Mouse (Mus musculus): Measurements from ENCODE around the gene Ifna7. TPM values are rescaled to one million over a fixed set of nuclear protein-coding genes. Genes with fewer than 3 reads are reported as not detected.
"Not testable (repeated sequence)": the region's sequence is repeated elsewhere in the genome, so short reads cannot be mapped to it uniquely, and the experiment has no call there.

Gene Ifna7
- polyA plus RNA-seq (2015; fragmentation: Nextera tagmentation; extraction: Ambion mirVana) = not detected in 2 replicates

GRCm38 (mm10) chr4:88815928-88816327 is at the start of gene Ifna7:
Gene Ifna7 (plus strand): TSS chr4:88816228.
- 66% methylated on average over 3 of the region's 3 CpGs for WGBS

GRCm38 (mm10) chr4:88773534-88773933 is 42.5 kb upstream of the Ifna7 start, which contains the start of gene Gm13290:
Gene Gm13290 (plus strand): TSS chr4:88773834.
- H3K4me2 ChIP-seq (ENCODE audit: low read depth, low read length); H3K27me3 ChIP-seq (replicated peaks; ENCODE audit: control insufficient read depth, insufficient read depth, low read length); H3K4me1 ChIP-seq (ENCODE audit: control insufficient read depth, insufficient read depth, low read length); H3K27ac ChIP-seq (ENCODE audit: low read length); H3K4me3 ChIP-seq (ENCODE audit: low read length); ATAC-seq; H3K9me3 ChIP-seq (ENCODE audit: control insufficient read depth, low read length); H3K36me3 ChIP-seq (ENCODE audit: control insufficient read depth, insufficient read depth, low read length); H3K9ac ChIP-seq (ENCODE audit: low read depth, low read length): not testable (repeated sequence)
- no CpG with 5 or more reads among the region's 32 CpGs for WGBS

More at GRCm38 (mm10) chr4:88815928-88816327, at the start of gene Ifna7:
- no peaks in the 10 kb centered on the region for H3K4me1 ChIP-seq (ENCODE audit: control insufficient read depth, insufficient read depth, low read length)
- no peaks in the 10 kb centered on the region for H3K27me3 ChIP-seq (replicated peaks; ENCODE audit: control insufficient read depth, insufficient read depth, low read length)
- no peak for ATAC-seq
- no peaks in the 10 kb centered on the region for H3K36me3 ChIP-seq (ENCODE audit: control insufficient read depth, insufficient read depth, low read length)
- H3K27ac ChIP-seq (ENCODE audit: low read length) = no peak within 1 kb of the TSS
- no peaks in the 10 kb centered on the region for H3K9me3 ChIP-seq (ENCODE audit: control insufficient read depth, low read length)
- no peak within 1 kb of the TSS for H3K4me2 ChIP-seq (ENCODE audit: low read depth, low read length)
- H3K4me3 ChIP-seq (ENCODE audit: low read length) = no peak within 1 kb of the TSS
- H3K9ac ChIP-seq (ENCODE audit: low read depth, low read length) = no peak within 1 kb of the TSS

GRCm38 (mm10) chr4:88776622-88777021 is 39.4 kb upstream of the Ifna7 start, which contains the start of gene Gm13289:
Gene Gm13289 (plus strand): TSS chr4:88776922.
- H3K27ac ChIP-seq (ENCODE audit: low read length); H3K4me2 ChIP-seq (ENCODE audit: low read depth, low read length); H3K36me3 ChIP-seq (ENCODE audit: control insufficient read depth, insufficient read depth, low read length); ATAC-seq; H3K4me1 ChIP-seq (ENCODE audit: control insufficient read depth, insufficient read depth, low read length); H3K4me3 ChIP-seq (ENCODE audit: low read length); H3K27me3 ChIP-seq (replicated peaks; ENCODE audit: control insufficient read depth, insufficient read depth, low read length); H3K9ac ChIP-seq (ENCODE audit: low read depth, low read length); H3K9me3 ChIP-seq (ENCODE audit: control insufficient read depth, low read length): not testable (repeated sequence)
- WGBS = no CpG with 5 or more reads among the region's 29 CpGs

GRCm38 (mm10) chr4:88779550-88779949 is 36.5 kb upstream of the Ifna7 start, which contains the start of gene Gm13272:
Gene Gm13272 (plus strand): TSS chr4:88779850.
- H3K4me3 ChIP-seq (ENCODE audit: low read length); H3K27me3 ChIP-seq (replicated peaks; ENCODE audit: control insufficient read depth, insufficient read depth, low read length); H3K9ac ChIP-seq (ENCODE audit: low read depth, low read length); H3K9me3 ChIP-seq (ENCODE audit: control insufficient read depth, low read length); H3K4me2 ChIP-seq (ENCODE audit: low read depth, low read length); H3K4me1 ChIP-seq (ENCODE audit: control insufficient read depth, insufficient read depth, low read length); H3K36me3 ChIP-seq (ENCODE audit: control insufficient read depth, insufficient read depth, low read length); H3K27ac ChIP-seq (ENCODE audit: low read length); ATAC-seq: not testable (repeated sequence)
- WGBS = no CpG with 5 or more reads among the region's 29 CpGs

GRCm38 (mm10) chr4:88780320-88780719 is 35.7 kb upstream of the Ifna7 start:
- H3K27me3 ChIP-seq (replicated peaks; ENCODE audit: control insufficient read depth, insufficient read depth, low read length); H3K4me3 ChIP-seq (ENCODE audit: low read length); H3K36me3 ChIP-seq (ENCODE audit: control insufficient read depth, insufficient read depth, low read length); ATAC-seq; H3K4me2 ChIP-seq (ENCODE audit: low read depth, low read length); H3K27ac ChIP-seq (ENCODE audit: low read length); H3K9me3 ChIP-seq (ENCODE audit: control insufficient read depth, low read length); H3K9ac ChIP-seq (ENCODE audit: low read depth, low read length); H3K4me1 ChIP-seq (ENCODE audit: control insufficient read depth, insufficient read depth, low read length): not testable (repeated sequence)
- WGBS = 45% methylated on average over 13 of the region's 18 CpGs

- not testable (repeated sequence) for H3K27ac ChIP-seq (ENCODE audit: low read length); H3K4me1 ChIP-seq (ENCODE audit: control insufficient read depth, insufficient read depth, low read length); ATAC-seq; H3K9me3 ChIP-seq (ENCODE audit: control insufficient read depth, low read length); H3K9ac ChIP-seq (ENCODE audit: low read depth, low read length); H3K36me3 ChIP-seq (ENCODE audit: control insufficient read depth, insufficient read depth, low read length); H3K27me3 ChIP-seq (replicated peaks; ENCODE audit: control insufficient read depth, insufficient read depth, low read length)
- Histone ChIP-seq H3K4me2 (ENCODE audit: low read depth, low read length) (peak within 1 kb of the TSS; percentile 33; the same call in 1 of the 2 replicates), H3K4me3 (ENCODE audit: low read length) (peak within 1 kb of the TSS; percentile 27; the same call in 1 of the 2 replicates)
- WGBS = 17% methylated on average over 4 of the region's 7 CpGs
Observed at GRCm38 (mm10) chr4:88781831-88782230, 34.2 kb upstream of the Ifna7 start, which contains the start of gene Ifnz. Gene Ifnz (plus strand): TSS chr4:88782131.

DNA sequence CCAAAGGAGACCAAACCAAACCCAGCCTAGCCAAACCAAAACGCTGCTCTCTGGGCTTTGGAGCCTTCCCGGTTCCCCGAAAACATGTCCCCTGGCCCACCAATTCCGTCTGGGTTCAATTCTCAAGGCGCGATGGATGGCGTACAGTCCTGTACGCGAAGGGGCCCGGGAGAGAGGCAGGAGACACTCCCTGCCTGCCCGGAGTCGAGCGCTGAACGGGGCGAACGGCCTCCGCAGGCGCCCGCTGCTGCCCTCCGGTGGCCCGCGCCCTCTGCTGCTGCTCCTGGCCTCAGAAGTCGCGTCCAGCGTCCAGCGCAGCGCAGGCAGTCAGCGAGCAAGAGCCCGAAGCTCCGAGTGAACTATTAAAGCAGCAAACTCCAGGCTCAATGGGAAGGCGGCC is 33.7 kb upstream of the Ifna7 start:
- not testable (repeated sequence) for H3K36me3 ChIP-seq (ENCODE audit: control insufficient read depth, insufficient read depth, low read length); ATAC-seq; H3K9ac ChIP-seq (ENCODE audit: low read depth, low read length); H3K9me3 ChIP-seq (ENCODE audit: control insufficient read depth, low read length); H3K27ac ChIP-seq (ENCODE audit: low read length); H3K4me1 ChIP-seq (ENCODE audit: control insufficient read depth, insufficient read depth, low read length); H3K27me3 ChIP-seq (replicated peaks; ENCODE audit: control insufficient read depth, insufficient read depth, low read length)
- WGBS = 0% methylated on average over 12 of the region's 31 CpGs
- Histone ChIP-seq H3K4me2 (ENCODE audit: low read depth, low read length) (peak overlapping the region; percentile 33; the same call in 1 of the 2 replicates), H3K4me3 (ENCODE audit: low read length) (peak overlapping the region; percentile 27; the same call in 1 of the 2 replicates)

DNA sequence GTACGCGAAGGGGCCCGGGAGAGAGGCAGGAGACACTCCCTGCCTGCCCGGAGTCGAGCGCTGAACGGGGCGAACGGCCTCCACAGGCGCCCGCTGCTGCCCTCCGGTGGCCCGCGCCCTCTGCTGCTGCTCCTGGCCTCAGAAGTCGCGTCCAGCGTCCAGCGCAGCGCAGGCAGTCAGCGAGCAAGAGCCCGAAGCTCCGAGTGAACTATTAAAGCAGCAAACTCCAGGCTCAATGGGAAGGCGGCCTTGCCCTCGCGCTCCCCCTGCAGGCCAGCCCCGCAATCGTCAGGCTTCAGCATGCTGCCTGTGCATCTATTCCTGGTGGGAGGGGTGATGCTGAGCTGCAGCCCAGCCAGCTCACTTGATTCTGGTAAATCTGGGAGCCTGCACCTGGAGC is 30.6 kb upstream of the Ifna7 start, which contains the start of gene Gm13276:
TSS of gene Gm13276 (plus strand) at position 301 of the 400 bp plus-strand sequence.
- H3K4me1 ChIP-seq (ENCODE audit: control insufficient read depth, insufficient read depth, low read length); H3K27ac ChIP-seq (ENCODE audit: low read length); H3K4me3 ChIP-seq (ENCODE audit: low read length); H3K9me3 ChIP-seq (ENCODE audit: control insufficient read depth, low read length); H3K36me3 ChIP-seq (ENCODE audit: control insufficient read depth, insufficient read depth, low read length); H3K27me3 ChIP-seq (replicated peaks; ENCODE audit: control insufficient read depth, insufficient read depth, low read length); H3K4me2 ChIP-seq (ENCODE audit: low read depth, low read length); ATAC-seq; H3K9ac ChIP-seq (ENCODE audit: low read depth, low read length): not testable (repeated sequence)
- WGBS = no CpG with 5 or more reads among the region's 27 CpGs

DNA sequence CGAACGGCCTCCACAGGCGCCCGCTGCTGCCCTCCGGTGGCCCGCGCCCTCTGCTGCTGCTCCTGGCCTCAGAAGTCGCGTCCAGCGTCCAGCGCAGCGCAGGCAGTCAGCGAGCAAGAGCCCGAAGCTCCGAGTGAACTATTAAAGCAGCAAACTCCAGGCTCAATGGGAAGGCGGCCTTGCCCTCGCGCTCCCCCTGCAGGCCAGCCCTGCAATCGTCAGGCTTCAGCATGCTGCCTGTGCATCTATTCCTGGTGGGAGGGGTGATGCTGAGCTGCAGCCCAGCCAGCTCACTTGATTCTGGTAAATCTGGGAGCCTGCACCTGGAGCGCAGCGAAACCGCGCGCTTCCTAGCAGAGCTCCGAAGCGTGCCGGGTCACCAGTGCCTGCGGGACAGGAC is 27.6 kb upstream of the Ifna7 start, which contains the start of gene Gm13277:
TSS of gene Gm13277 (plus strand) at position 231 of the 400 bp plus-strand sequence.
- not testable (repeated sequence) for H3K27me3 ChIP-seq (replicated peaks; ENCODE audit: control insufficient read depth, insufficient read depth, low read length); H3K9ac ChIP-seq (ENCODE audit: low read depth, low read length); H3K4me3 ChIP-seq (ENCODE audit: low read length); H3K4me2 ChIP-seq (ENCODE audit: low read depth, low read length); ATAC-seq; H3K9me3 ChIP-seq (ENCODE audit: control insufficient read depth, low read length); H3K36me3 ChIP-seq (ENCODE audit: control insufficient read depth, insufficient read depth, low read length); H3K4me1 ChIP-seq (ENCODE audit: control insufficient read depth, insufficient read depth, low read length); H3K27ac ChIP-seq (ENCODE audit: low read length)
- WGBS = 0% methylated on average over 1 of the region's 28 CpGs

- not testable (repeated sequence) for H3K4me1 ChIP-seq (ENCODE audit: control insufficient read depth, insufficient read depth, low read length); H3K27ac ChIP-seq (ENCODE audit: low read length); H3K4me3 ChIP-seq (ENCODE audit: low read length); H3K9ac ChIP-seq (ENCODE audit: low read depth, low read length); ATAC-seq; H3K9me3 ChIP-seq (ENCODE audit: control insufficient read depth, low read length); H3K36me3 ChIP-seq (ENCODE audit: control insufficient read depth, insufficient read depth, low read length); H3K4me2 ChIP-seq (ENCODE audit: low read depth, low read length); H3K27me3 ChIP-seq (replicated peaks; ENCODE audit: control insufficient read depth, insufficient read depth, low read length)
- no CpG with 5 or more reads among the region's 28 CpGs for WGBS
Observed at GRCm38 (mm10) chr4:88791250-88791649, 24.8 kb upstream of the Ifna7 start, which contains the start of gene Gm13278. Gene Gm13278 (plus strand): TSS chr4:88791550.

Measured in intestine, embryonic 16.5 days (tissue).